Mouse (Mus musculus) ovary, postnatal 36 days (tissue): ENCODE measurements around the gene Dhcr7.

Experiments used
- DNase-seq: peaks from one replicate; pipeline ENCODE4 v3.0.0; 2022; ENCODE audit warnings: low spot score, mixed read lengths

Gene Dhcr7

DNA sequence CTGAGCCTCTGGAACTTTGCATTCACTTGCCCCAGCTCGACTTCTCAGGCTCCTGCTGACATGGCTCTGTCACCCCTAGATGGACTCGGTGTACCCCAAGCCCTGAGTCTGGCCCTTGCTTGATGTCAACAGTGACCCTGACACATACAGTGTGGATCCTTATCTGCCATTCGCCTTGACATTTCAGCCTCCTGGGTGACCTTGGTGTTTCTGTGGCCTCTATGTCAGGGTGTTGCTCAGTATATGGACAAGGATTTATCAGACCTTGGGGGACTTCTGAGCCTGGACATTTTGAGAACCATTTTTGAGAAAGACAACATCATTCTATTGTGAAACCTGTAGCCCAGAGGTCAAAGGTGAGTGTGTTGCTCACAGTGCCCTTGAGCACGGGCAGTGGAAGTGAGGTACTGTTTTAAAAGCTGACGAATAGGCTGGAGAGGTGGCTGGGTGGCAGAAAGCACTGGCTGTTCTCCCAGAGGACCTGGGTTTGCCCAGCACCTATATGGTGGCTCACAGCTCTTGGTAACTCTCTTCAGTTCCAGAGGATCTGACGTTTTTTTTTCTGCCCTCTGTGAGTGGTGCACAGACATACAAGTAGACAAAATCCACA, 10.7 kb downstream of the Dhcr7 start:
- no peak for DNase-seq

DNA sequence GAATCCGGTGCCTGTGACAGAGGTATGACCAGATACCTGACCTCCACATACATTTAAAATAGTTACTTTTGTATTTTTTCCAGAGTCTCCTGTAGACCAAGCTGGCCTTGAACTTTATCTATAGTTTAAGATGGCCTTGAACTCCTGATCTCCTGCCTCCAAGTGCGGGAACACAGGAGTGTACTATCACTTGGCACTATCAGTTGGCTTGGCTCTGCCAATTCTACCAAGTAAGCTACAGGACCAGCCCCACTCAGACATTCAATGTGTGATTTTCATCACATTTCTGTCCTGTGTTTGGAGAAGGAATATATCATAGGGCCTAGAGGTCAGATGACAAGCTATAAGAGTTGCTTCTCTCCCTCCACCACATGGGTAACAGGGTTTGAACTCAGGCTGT, 11.4 kb downstream of the Dhcr7 start:
- DNase-seq, result no peak

DNA sequence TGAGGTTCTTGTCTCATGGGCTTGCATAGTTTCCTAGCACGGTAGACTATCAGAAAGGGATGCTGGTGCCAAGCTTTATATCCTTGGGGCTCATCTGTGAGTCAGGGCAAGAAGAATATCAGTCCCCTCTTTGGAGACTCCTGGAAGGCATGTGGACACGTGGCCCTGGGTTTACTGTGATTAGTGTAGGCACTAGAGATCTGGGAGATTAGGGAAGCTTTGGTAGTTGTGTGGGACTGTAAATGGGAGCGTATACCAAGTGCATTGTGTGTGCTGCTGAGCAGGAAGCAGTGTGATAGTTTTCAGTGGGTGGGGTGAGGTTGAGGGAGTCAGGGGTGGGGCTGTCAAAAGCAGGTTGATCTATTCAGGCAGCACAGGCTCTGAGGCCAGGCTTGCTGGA, 12.0 kb downstream of the Dhcr7 start:
- no peak for DNase-seq

DNA sequence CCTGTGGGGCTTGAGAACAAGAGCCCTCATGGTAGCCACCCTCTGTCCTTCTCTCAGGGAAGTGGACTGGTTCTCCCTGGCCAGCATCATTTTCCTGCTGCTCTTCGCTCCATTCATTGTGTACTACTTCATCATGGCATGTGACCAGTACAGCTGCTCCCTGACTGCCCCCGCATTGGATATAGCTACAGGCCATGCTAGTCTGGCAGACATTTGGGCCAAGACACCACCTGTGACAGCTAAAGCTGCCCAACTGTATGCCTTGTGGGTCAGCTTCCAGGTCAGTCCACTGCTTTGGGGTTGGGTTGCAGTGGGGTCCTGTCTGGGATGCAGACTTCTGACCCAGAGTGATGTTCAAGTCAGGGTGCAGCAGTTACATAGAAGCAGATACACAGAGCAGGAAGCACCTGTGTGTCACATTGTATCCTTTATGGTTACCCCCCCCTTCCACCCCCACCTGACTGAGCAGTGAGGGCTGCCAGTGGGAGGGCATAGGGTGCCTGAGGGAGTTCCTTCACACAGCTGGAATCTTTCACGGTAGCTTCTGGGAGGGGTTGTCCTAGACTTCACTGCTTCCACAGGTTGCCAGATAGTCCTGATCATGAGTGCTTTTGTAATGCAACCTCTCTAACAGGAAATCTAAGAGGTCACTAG, 14.9 kb downstream of the Dhcr7 start:
- no peak for DNase-seq

DNA sequence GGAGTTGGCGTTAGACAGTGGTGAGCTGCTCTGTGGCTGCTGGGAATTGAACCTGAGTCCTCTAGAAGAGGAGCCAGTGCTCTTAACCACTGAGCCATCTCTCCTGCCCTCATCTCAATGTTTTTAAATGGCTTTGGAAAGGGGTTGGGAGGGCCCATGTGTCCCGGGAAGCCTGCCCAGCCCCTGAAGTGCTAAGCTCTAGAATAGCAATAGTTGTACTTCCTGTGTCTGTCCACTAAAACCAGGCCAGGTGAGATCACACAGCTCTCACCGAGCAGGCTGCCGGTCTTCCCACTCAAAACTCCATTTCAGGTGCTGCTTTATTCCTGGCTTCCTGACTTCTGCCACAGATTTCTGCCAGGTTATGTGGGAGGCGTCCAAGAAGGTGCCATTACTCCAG, 17.2 kb downstream of the Dhcr7 start:
- no peak for DNase-seq

DNA sequence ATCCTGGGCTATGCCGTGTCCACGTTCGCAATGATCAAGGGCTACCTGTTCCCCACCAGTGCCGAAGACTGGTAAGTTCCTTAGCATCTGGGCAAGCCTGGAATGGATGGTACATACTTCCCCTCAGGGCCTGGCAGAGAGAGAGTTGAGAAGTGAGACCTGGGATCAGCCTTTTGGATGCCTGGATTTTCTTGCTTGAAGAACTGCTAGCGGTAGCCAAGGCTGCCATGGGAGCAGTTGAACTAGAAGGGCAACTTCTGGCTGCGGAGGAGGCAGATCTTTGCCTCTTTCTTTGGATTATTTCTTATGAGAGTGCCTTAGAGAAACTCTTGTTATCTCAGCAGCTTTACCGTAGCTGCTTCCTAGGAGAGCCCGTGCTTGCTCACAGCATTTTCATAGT, 18.4 kb downstream of the Dhcr7 start:
- DNase-seq, result no peak

DNA sequence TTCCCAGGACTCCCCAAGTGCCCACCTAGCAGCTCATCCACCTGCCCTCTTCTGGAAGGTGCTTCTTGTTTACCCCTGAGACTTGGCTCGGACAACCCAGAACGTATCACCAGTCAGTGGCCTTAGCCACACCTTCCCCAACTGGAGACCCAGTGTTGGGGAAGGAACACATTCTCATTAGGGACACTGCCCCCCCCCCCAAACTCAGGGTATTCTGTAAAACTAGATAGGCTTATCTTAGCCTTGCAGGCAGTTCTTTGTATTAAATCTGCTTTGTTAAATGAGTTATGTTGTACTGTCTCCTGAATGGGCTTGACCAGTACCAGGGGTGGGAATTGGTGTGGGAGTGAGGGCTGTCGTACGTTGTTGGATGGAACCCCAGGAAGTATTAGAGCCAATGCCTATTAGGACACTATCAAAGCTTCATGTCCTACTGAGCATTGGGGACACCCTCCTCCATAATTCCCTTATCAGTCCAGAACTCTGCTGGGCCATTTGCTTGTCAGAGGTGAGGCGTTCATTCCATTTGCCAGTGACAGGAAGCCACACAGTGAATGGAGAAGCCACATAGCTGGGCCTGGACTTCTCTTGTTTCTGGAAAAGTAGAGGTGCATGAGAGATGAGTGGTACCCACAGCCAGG, 25.3 kb downstream of the Dhcr7 start:
- no peak for DNase-seq

DNA sequence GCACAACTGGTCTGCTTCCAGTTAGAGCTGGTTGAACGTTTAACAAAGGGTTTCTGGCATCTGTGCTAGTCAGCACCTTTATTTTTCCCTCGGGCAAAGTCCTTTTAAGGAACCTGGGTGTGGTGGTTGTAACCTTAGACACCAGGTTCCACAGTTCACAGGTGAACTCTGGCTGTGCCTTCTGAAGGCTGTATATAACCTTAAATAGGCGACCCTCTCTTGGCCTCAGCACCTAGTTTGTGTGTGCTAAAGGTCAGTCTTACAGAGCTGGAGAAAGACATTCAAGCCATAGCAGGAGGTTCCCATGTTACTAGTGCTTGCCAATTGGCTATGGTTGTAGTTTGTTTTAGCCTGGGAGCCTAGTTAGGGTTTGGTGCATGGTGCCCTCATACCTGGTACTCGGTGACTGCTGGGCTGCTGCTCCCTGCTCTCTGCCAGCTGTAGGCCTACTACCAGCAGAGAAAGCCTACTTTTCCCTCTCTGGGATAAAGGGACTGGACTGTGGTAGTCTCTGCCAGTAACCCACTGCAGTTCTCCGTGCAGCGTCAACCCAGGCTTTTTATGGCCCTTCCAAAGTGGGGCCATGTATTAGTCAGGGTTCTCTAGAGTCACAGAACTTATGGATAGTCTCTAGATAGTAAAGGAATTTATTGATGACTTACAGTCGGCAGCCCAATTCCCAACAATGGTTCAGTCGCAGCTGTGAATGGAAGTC, 26.0 kb downstream of the Dhcr7 start:
- DNase-seq, result no peak

DNA sequence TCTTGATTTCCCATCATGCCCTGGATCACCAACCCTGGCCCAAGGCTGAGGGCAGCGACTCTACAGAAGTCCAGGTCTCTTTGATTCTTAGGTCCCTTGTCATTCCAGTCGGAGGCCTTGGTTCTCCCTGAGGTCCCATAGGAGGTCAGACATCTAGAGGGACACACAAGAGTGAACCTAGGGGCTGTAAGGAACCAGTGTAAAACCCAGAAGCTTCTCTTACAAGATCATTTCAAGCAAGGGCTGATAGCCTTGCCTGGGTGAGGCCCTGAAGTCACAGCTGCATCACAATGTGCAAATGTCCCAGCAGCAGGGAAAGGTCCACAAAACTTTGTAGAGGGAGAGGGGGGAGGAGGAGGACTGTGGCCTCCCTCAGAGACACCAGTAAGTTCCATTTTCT, 43.6 kb downstream of the Dhcr7 start, which contains the start of gene Gm498:
Gene Gm498, plus strand, starts transcription at position 301 of the 400 bp plus-strand sequence.
- DNase-seq, result no peak

DNA sequence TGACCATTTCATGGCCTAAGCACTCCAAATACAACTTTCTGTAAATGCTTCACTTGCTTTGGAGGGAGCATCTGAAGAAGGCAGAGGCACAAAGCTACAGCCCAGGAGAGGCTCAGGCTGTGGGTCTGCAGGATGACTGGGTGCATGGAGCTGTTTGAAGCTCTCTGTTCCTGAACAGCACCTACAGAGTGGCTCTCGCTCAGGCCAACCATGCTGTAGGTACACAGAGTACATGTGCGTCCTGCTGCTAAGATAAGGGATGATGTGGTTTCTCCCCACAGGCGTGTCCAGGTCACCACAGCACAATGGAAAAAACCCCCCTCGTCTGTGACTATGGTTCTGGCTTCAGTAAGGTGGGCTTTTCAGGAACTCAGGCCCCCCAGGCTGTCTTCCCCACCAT, 45.9 kb downstream of the Dhcr7 start:
- DNase-seq, result no peak

DNA sequence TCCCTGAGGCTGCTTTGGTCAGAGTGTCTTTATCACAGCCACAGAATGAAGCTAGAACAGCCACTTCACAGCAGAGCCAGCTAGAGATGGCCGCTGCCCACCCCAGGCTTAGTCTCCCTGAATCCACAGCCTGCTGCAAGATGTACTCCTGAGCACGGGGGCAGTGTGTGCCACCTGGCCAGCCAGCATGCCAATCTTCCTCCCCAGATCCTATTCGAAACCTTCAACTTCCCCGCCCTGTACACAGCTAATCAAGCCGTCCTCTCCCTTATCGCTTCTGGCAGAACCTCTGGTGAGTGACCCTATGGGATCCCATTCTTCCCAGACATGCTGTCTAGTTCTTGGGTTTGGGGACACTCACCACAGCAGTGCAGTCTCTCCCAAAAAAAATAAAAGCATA, 60.8 kb downstream of the Dhcr7 start:
- DNase-seq, result no peak

DNA sequence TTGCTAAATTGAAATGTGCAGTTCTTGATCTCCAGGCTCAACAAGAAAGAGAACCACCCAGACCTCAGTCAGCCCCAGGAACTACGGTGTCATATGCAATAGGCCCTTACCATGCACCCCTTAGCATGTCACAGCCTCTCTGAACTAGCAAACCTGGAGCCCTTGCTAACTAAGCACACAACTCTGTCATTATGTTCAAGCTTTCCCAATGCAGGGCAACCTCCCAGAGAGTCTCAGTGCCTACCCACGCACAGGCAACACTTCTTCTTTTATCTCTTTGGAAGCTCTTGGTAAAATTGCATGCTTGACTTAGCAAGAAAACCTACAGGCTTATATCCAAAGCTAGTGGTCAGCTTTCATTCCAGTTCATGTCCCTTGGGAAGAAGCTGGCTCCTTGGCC, 68.2 kb downstream of the Dhcr7 start:
- no peak for DNase-seq

DNA sequence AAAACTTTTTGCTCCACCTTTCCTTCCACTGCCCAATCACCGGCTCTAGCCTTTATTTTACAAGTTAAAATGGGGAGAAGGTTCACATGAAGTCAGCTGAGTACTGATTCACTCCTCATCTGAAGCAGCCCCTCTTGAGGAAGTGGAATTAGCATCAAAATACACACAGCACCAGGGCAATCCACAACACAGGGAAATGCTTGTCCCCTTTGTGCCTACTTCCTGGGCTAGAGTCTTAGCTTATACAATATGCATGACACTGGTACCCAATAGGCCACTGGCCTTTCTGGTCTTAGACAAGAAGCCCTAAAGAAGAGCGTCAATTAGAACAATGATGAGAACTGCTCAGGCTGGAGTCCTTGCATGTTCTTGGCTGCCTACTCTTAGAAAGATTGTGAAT, 69.4 kb downstream of the Dhcr7 start:
- no peak for DNase-seq
